Mouse (Mus musculus) small intestine, adult 10 weeks (tissue): ENCODE measurements around the gene Cbln1. TPM values are rescaled to one million over a fixed set of nuclear protein-coding genes. Genes with fewer than 3 reads are reported as not detected.

Experiments
- polyA plus RNA-seq: library from polyadenylated mRNA; stranded (reverse); fragments of 350-450 nt; fragmentation: Illumina TruSeq; extraction: RNeasy Lipid Tissue Mini Kit (QIAGEN cat#74804); gene quantifications from one replicate; pipeline ENCODE4 v1.2.3, GENCODE M21; 2014; ENCODE audit warnings: low replicate concordance

Gene Cbln1
- polyA plus RNA-seq: 0.33 TPM

DNA sequence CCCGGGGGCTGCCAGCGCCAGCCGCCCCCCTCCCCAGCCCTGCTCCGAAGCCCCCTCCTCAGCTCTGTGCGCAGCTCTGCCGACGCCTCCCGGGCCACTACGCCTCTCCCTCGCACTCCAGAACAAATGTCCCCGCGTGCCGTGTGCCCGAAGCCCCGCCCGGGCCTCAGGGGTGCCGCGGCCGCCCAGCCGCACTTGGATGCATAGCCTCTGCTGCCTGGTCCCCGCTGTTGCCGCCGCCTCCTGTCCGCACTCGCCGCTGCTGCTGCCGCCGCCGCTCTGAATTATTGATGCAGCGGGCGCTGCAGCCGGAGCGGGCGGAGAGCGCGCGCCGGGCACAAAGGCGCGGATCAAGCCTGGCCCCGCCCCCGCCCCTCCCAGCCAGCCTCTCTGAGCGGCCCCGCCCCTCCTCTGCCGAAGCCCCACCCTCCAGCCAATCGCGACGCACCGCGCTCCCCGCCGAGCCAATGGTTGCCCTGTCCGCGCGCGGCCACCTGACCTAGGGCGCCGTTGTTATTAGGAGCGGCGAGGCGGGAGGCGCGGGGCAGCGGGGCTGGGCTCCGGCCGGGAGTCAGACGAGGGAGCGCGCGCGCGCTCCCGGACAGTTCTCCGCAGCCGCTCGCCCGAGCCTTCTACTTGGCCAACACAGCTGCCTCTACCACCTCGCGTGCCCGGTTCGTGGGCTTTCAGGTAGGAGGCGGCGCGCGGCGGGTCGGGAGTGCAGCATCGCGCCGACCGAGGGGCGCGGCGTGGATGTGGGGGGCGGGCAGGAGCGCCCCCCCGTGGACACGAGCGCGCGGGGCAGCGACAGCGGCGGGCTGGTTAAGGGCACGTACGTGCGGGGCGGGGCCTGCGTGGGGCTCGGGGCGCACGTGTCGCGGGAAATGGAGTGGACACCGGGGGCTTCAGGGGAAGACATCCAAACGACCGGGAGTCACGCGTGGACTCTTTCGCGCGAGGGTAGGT lies at the start of gene Cbln1:
TSS of gene Cbln1 (minus strand) at position 339 of the 966 bp plus-strand sequence.

Other genes with a start within 250 kb of the Cbln1 start
- gene 4933402J07Rik, start 91.2 kb upstream of the Cbln1 start, polyA plus RNA-seq: not detected